Mouse (Mus musculus): ENCODE results near the gene Ppargc1a. TPM values are rescaled to one million over a fixed set of nuclear protein-coding genes. Genes with fewer than 3 reads are reported as not detected.

Ppargc1a gene
- polyA plus RNA-seq (2014; fragmentation: Nextera tagmentation; extraction: Ambion mirVana) = 2.6 and 3.3 TPM in 2 replicates

GRCm38 (mm10) chr5:51567659-51568058 lies at the start of gene Ppargc1a:
TSS of gene Ppargc1a (minus strand) at chr5:51567726.
- H3K9me3 ChIP-seq (ENCODE audit: control insufficient read depth, low read length) = no peaks in the 10 kb centered on the region
- 60% methylated on average over 6 of the region's 6 CpGs for WGBS
- ATAC-seq (ENCODE audit: low FRiP score) (peak; percentile 27; the same call in 1 of the 2 replicates), DNase-seq (ENCODE audit: low spot score, missing footprints) (peak; percentile 77)
- no peak within 1 kb of the TSS for H3K4me2 ChIP-seq
- H3K27ac ChIP-seq (ENCODE audit: low read depth, low read length) = no peak within 1 kb of the TSS
- H3K36me3 ChIP-seq (ENCODE audit: control insufficient read depth, insufficient read depth, low read length) = no peaks in the 10 kb centered on the region
- H3K27me3 ChIP-seq (ENCODE audit: control insufficient read depth, insufficient read depth, low read length) = no peaks in the 10 kb centered on the region
- no peak within 1 kb of the TSS for H3K4me3 ChIP-seq (ENCODE audit: low read depth, low read length)
- H3K9ac ChIP-seq (ENCODE audit: low read length) = no peak within 1 kb of the TSS
- peaks cover 7% of the 10 kb centered on the region; the same call in 1 of the 2 replicates for H3K4me1 ChIP-seq (ENCODE audit: control insufficient read depth, insufficient read depth, low read length)

GRCm38 (mm10) chr5:51616877-51617276 lies 49.4 kb upstream of the Ppargc1a start:
- Histone ChIP-seq H3K27me3 (ENCODE audit: control insufficient read depth, insufficient read depth, low read length) (no peaks in the 10 kb centered on the region), H3K9ac (ENCODE audit: low read length) (no peak overlapping the region), H3K4me3 (ENCODE audit: low read depth, low read length) (no peak overlapping the region), H3K9me3 (ENCODE audit: control insufficient read depth, low read length) (no peaks in the 10 kb centered on the region), H3K27ac (ENCODE audit: low read depth, low read length) (no peak overlapping the region), H3K4me1 (ENCODE audit: control insufficient read depth, insufficient read depth, low read length) (no peaks in the 10 kb centered on the region), H3K4me2 (no peak overlapping the region), H3K36me3 (ENCODE audit: control insufficient read depth, insufficient read depth, low read length) (no peaks in the 10 kb centered on the region)
- ATAC-seq (ENCODE audit: low FRiP score) (no peak), DNase-seq (ENCODE audit: low spot score, missing footprints) (no peak)
- 88% methylated on average over 1 of the region's 1 CpGs for WGBS

GRCm38 (mm10) chr5:51612049-51612448 lies 44.5 kb upstream of the Ppargc1a start:
- Histone ChIP-seq H3K9me3 (ENCODE audit: control insufficient read depth, low read length) (no peaks in the 10 kb centered on the region), H3K4me1 (ENCODE audit: control insufficient read depth, insufficient read depth, low read length) (no peaks in the 10 kb centered on the region), H3K4me2 (no peak overlapping the region), H3K4me3 (ENCODE audit: low read depth, low read length) (no peak overlapping the region), H3K27me3 (ENCODE audit: control insufficient read depth, insufficient read depth, low read length) (no peaks in the 10 kb centered on the region), H3K36me3 (ENCODE audit: control insufficient read depth, insufficient read depth, low read length) (no peaks in the 10 kb centered on the region), H3K9ac (ENCODE audit: low read length) (no peak overlapping the region), H3K27ac (ENCODE audit: low read depth, low read length) (no peak overlapping the region)
- WGBS = 92% methylated on average over 4 of the region's 4 CpGs
- ATAC-seq (ENCODE audit: low FRiP score) (no peak), DNase-seq (ENCODE audit: low spot score, missing footprints) (no peak)

GRCm38 (mm10) chr5:51607686-51608480 lies 40.4 kb upstream of the Ppargc1a start:
- DNase-seq (ENCODE audit: low spot score, missing footprints) (no peak), ATAC-seq (ENCODE audit: low FRiP score) (no peak)

GRCm38 (mm10) chr5:51599549-51599948 lies 32.0 kb upstream of the Ppargc1a start:
- H3K27me3 ChIP-seq (ENCODE audit: control insufficient read depth, insufficient read depth, low read length) = no peaks in the 10 kb centered on the region
- no peaks in the 10 kb centered on the region for H3K4me1 ChIP-seq (ENCODE audit: control insufficient read depth, insufficient read depth, low read length)
- no peaks in the 10 kb centered on the region for H3K36me3 ChIP-seq (ENCODE audit: control insufficient read depth, insufficient read depth, low read length)
- H3K9ac ChIP-seq (ENCODE audit: low read length) = no peak overlapping the region
- H3K4me2 ChIP-seq = no peak overlapping the region
- 70% methylated on average over 6 of the region's 6 CpGs for WGBS
- ATAC-seq (ENCODE audit: low FRiP score) (no peak), DNase-seq (ENCODE audit: low spot score, missing footprints) (no peak)
- no peak overlapping the region for H3K27ac ChIP-seq (ENCODE audit: low read depth, low read length)
- H3K4me3 ChIP-seq (ENCODE audit: low read depth, low read length) = no peak overlapping the region
- no peaks in the 10 kb centered on the region for H3K9me3 ChIP-seq (ENCODE audit: control insufficient read depth, low read length)

More at GRCm38 (mm10) chr5:51607686-51608480, 40.4 kb upstream of the Ppargc1a start:
- Histone ChIP-seq H3K9me3 (ENCODE audit: control insufficient read depth, low read length) (no peaks in the 10 kb centered on the region), H3K4me2 (no peak overlapping the region), H3K27ac (ENCODE audit: low read depth, low read length) (no peak overlapping the region), H3K27me3 (ENCODE audit: control insufficient read depth, insufficient read depth, low read length) (no peaks in the 10 kb centered on the region), H3K4me1 (ENCODE audit: control insufficient read depth, insufficient read depth, low read length) (no peaks in the 10 kb centered on the region), H3K4me3 (ENCODE audit: low read depth, low read length) (no peak overlapping the region), H3K36me3 (ENCODE audit: control insufficient read depth, insufficient read depth, low read length) (no peaks in the 10 kb centered on the region), H3K9ac (ENCODE audit: low read length) (no peak overlapping the region)
- WGBS = 82% methylated on average over 6 of the region's 6 CpGs

- no peak overlapping the region for H3K4me2 ChIP-seq
- no peaks in the 10 kb centered on the region for H3K27me3 ChIP-seq (ENCODE audit: control insufficient read depth, insufficient read depth, low read length)
- H3K9me3 ChIP-seq (ENCODE audit: control insufficient read depth, low read length) = no peaks in the 10 kb centered on the region
- no peak overlapping the region for H3K4me3 ChIP-seq (ENCODE audit: low read depth, low read length)
- H3K9ac ChIP-seq (ENCODE audit: low read length) = no peak overlapping the region
- H3K27ac ChIP-seq (ENCODE audit: low read depth, low read length) = no peak overlapping the region
- ATAC-seq (ENCODE audit: low FRiP score) (no peak), DNase-seq (ENCODE audit: low spot score, missing footprints) (no peak)
- WGBS = 86% methylated on average over 9 of the region's 9 CpGs
- H3K36me3 ChIP-seq (ENCODE audit: control insufficient read depth, insufficient read depth, low read length) = no peaks in the 10 kb centered on the region
- H3K4me1 ChIP-seq (ENCODE audit: control insufficient read depth, insufficient read depth, low read length) = no peaks in the 10 kb centered on the region
Observed at GRCm38 (mm10) chr5:51595644-51596043, 28.1 kb upstream of the Ppargc1a start.

- no peaks in the 10 kb centered on the region for H3K36me3 ChIP-seq (ENCODE audit: control insufficient read depth, insufficient read depth, low read length)
- H3K4me3 ChIP-seq (ENCODE audit: low read depth, low read length) = no peak overlapping the region
- H3K9ac ChIP-seq (ENCODE audit: low read length) = no peak overlapping the region
- DNase-seq (ENCODE audit: low spot score, missing footprints) = no peak
- H3K4me1 ChIP-seq (ENCODE audit: control insufficient read depth, insufficient read depth, low read length) = no peaks in the 10 kb centered on the region
- H3K4me2 ChIP-seq = no peak overlapping the region
- WGBS = 65% methylated on average over 5 of the region's 5 CpGs
- H3K27me3 ChIP-seq (ENCODE audit: control insufficient read depth, insufficient read depth, low read length) = no peaks in the 10 kb centered on the region
- no peaks in the 10 kb centered on the region for H3K9me3 ChIP-seq (ENCODE audit: control insufficient read depth, low read length)
- H3K27ac ChIP-seq (ENCODE audit: low read depth, low read length) = no peak overlapping the region
- ATAC-seq (ENCODE audit: low FRiP score) = no peak
Observed at GRCm38 (mm10) chr5:51592206-51592605, 24.7 kb upstream of the Ppargc1a start.

- no peak overlapping the region for H3K4me3 ChIP-seq (ENCODE audit: low read depth, low read length)
- no peaks in the 10 kb centered on the region for H3K9me3 ChIP-seq (ENCODE audit: control insufficient read depth, low read length)
- H3K4me2 ChIP-seq = no peak overlapping the region
- H3K36me3 ChIP-seq (ENCODE audit: control insufficient read depth, insufficient read depth, low read length) = no peaks in the 10 kb centered on the region
- H3K27ac ChIP-seq (ENCODE audit: low read depth, low read length) = no peak overlapping the region
- no peak for ATAC-seq (ENCODE audit: low FRiP score)
- H3K9ac ChIP-seq (ENCODE audit: low read length) = no peak overlapping the region
- no peaks in the 10 kb centered on the region for H3K4me1 ChIP-seq (ENCODE audit: control insufficient read depth, insufficient read depth, low read length)
- DNase-seq (ENCODE audit: low spot score, missing footprints) = no peak
- WGBS = 56% methylated on average over 11 of the region's 11 CpGs
- no peaks in the 10 kb centered on the region for H3K27me3 ChIP-seq (ENCODE audit: control insufficient read depth, insufficient read depth, low read length)
Observed at GRCm38 (mm10) chr5:51591537-51592154, 24.1 kb upstream of the Ppargc1a start.

GRCm38 (mm10) chr5:51586187-51586586 lies 18.7 kb upstream of the Ppargc1a start:
- ATAC-seq (ENCODE audit: low FRiP score) (no peak), DNase-seq (ENCODE audit: low spot score, missing footprints) (no peak)
- Histone ChIP-seq H3K36me3 (ENCODE audit: control insufficient read depth, insufficient read depth, low read length) (no peaks in the 10 kb centered on the region), H3K9me3 (ENCODE audit: control insufficient read depth, low read length) (no peaks in the 10 kb centered on the region), H3K27me3 (ENCODE audit: control insufficient read depth, insufficient read depth, low read length) (no peaks in the 10 kb centered on the region), H3K27ac (ENCODE audit: low read depth, low read length) (no peak overlapping the region), H3K4me2 (no peak overlapping the region), H3K4me3 (ENCODE audit: low read depth, low read length) (no peak overlapping the region), H3K9ac (ENCODE audit: low read length) (no peak overlapping the region), H3K4me1 (ENCODE audit: control insufficient read depth, insufficient read depth, low read length) (no peaks in the 10 kb centered on the region)
- WGBS = 86% methylated on average over 2 of the region's 2 CpGs
